In the genomic region with DNA sequence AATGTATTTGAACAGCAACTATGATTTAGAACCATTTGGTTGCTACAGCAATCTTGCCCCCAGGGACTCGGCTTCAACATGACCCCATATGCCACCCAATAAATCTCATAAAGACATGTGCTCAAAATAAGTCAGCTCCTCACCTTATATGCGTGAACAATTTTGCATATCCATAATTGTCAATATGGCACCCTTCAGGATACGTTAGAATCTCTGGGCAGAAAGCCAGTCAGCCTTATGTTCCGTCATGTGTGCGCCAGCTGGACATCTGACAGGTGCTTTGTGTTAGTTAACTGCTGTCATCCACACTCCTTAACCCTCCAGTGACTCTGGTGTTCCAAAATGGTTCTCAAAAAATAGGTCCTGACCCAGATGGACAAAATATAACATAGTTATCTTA, we compare ENCODE assay signal across 9 mouse cellular contexts.
DNase-seq lines count a peak whose midpoint lies in the region; ATAC-seq lines count a peak whose summit lies in the region.
"Had no signal": no experiment of that assay in that cellular context is flagged by ENCODE, and none has a peak within 500 bp of the region (broad histone marks: within the 10 kb centered on the region; RNA-seq: fewer than 3 reads in every experiment).

No protein-coding gene starts in this region.

- no peaks in the 10 kb centered on the region for H3K27me3 ChIP-seq in neural tube, embryonic 12.5 days (replicated peaks)
- H3K27me3 ChIP-seq in hindbrain, embryonic 13.5 days, result no peaks in the 10 kb centered on the region

- no peak overlapping the region for H3K27ac ChIP-seq in neural tube, embryonic 12.5 days
- no peak overlapping the region for H3K27ac ChIP-seq in hindbrain, embryonic 13.5 days

- H3K9ac ChIP-seq in neural tube, embryonic 12.5 days, result no peak overlapping the region
- no peak overlapping the region for H3K9ac ChIP-seq in hindbrain, embryonic 13.5 days

- no peak overlapping the region for H3K4me2 ChIP-seq in neural tube, embryonic 12.5 days (replicated peaks)
- no peak overlapping the region for H3K4me2 ChIP-seq in hindbrain, embryonic 13.5 days

- no peaks in the 10 kb centered on the region for H3K4me1 ChIP-seq in neural tube, embryonic 12.5 days
- no peaks in the 10 kb centered on the region for H3K4me1 ChIP-seq in hindbrain, embryonic 13.5 days (replicated peaks)

- DNase-seq in neural tube, embryonic 10.5 days (ENCODE audit: extremely low spot score, low spot score), result no peak
- peak; percentile 87 to 91 for DNase-seq in cerebellum, postnatal 25 days
- peak; percentile 81 for DNase-seq in retina, postnatal 1 day
- DNase-seq in thymus, postnatal 36 days, result no peak
- DNase-seq in lung, postnatal 36 days, result no peak
- DNase-seq: heart, postnatal 14 days; lung, postnatal 14 days had no signal

- H3K36me3 ChIP-seq in neural tube, embryonic 12.5 days, result no peaks in the 10 kb centered on the region
- no peaks in the 10 kb centered on the region for H3K36me3 ChIP-seq in hindbrain, embryonic 13.5 days

- peak; percentile 68 for ATAC-seq in neural tube, embryonic 12.5 days (ENCODE audit: low FRiP score, low read depth)
- ATAC-seq in hindbrain, embryonic 13.5 days (ENCODE audit: low FRiP score), result peak; percentile 81

- H3K4me3 ChIP-seq in neural tube, embryonic 12.5 days, result no peak overlapping the region
- no peak overlapping the region for H3K4me3 ChIP-seq in hindbrain, embryonic 13.5 days

- WGBS in neural tube, embryonic 12.5 days, result 55% methylated on average over 5 of the region's 5 CpGs
- WGBS in hindbrain, embryonic 13.5 days, result 41% methylated on average over 5 of the region's 5 CpGs

- H3K9me3 ChIP-seq in neural tube, embryonic 12.5 days, result no peaks in the 10 kb centered on the region
- no peaks in the 10 kb centered on the region for H3K9me3 ChIP-seq in hindbrain, embryonic 13.5 days

Comparison
In these comparisons a context has a peak if more than half of its experiments do, and no peak if none do; other contexts are left out.
1. DNase-seq: peak in cerebellum, postnatal 25 days (2 of 2) and retina, postnatal 1 day (single experiment); none in neural tube, embryonic 10.5 days (single experiment), thymus, postnatal 36 days (0 of 2) and lung, postnatal 36 days (single experiment).